Mouse (Mus musculus): ENCODE measurements around the gene Neurl1a. TPM values are rescaled to one million over a fixed set of nuclear protein-coding genes. Genes with fewer than 3 reads are reported as not detected.
A peak's percentile ranks its signal among the peaks of the same experiment; 100 is the strongest.

Neurl1a gene
- 77.8 and 91.5 TPM in 2 replicates for polyA plus RNA-seq (2012; rRNA removed)

DNA sequence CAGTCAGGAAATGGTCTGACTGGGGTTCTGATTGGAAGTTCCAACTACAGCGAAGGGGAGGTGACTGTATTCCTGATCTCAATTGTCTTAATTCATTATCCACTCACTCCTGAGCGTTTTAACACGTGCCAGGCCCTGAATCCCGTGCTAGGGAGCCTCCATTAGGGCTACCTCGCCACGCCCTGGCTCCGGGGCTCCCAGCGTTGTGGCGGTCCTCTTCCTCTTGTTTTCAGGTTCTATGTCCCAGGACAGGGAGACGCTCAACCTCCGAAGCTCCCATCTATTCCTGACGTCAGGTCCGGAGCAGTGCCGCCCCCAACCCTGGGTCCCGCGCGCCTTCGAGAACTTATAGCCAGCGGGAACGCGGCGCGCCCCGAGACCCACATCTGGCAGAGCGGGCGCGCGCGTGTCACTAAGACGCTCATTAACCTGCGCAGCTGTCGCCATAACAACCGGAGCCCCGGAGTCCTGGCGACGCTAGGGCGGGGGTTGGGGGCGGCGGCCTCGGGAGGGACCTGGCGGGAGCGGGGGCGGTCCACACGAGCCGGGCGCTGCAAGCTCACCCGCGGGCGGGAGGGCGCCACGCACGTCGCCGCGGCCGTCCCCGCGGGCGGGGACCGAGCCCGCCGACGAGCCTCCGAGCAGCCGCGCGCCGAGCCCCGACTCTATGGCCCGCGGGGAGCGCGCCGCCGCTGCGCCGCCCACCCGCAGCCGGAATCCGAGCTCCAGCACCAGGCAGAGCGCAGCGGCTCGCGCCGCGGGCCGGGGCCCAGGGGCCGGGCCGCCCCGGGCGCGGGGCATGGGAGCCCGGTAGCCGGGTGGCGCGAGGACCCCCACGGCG is at the start of gene Neurl1a:
TSS of gene Neurl1a (plus strand) at position 390 of the 841 bp plus-strand sequence.
- TF ChIP-seq POLR2A (IDR thresholded peaks at IDR 0.05; ENCODE audit: borderline replicate concordance, insufficient read depth, low read length) (no peak), CTCF (IDR thresholded peaks at IDR 0.05; ENCODE audit: borderline replicate concordance, insufficient read depth, low read depth, low read length) (no peak)
- H3K27me3 ChIP-seq (ENCODE audit: control insufficient read depth, insufficient read depth, low read length), result no peaks in the 10 kb centered on the region
- DNase-seq, result peak; percentile 77
- WGBS, result under 1% methylated on average over 96 of the region's 98 CpGs
- H3K4me3 ChIP-seq (replicated peaks; ENCODE audit: insufficient read depth, low read depth, low read length), result peak within 1 kb of the TSS; percentile 92
- H3K27ac ChIP-seq (ENCODE audit: insufficient read depth, low read length), result peak within 1 kb of the TSS; percentile 58
- peaks cover 2% of the 10 kb centered on the region; the same call in 1 of the 2 replicates for H3K4me1 ChIP-seq (ENCODE audit: control insufficient read depth, insufficient read depth, low read length)

- Histone ChIP-seq H3K27me3 (ENCODE audit: control insufficient read depth, insufficient read depth, low read length) (no peaks in the 10 kb centered on the region), H3K27ac (ENCODE audit: insufficient read depth, low read length) (no peak overlapping the region), H3K4me1 (ENCODE audit: control insufficient read depth, insufficient read depth, low read length) (no peaks in the 10 kb centered on the region), H3K4me3 (replicated peaks; ENCODE audit: insufficient read depth, low read depth, low read length) (no peak overlapping the region)
- 88% methylated on average over 11 of the region's 11 CpGs for WGBS
- DNase-seq, result no peak
- TF ChIP-seq CTCF (IDR thresholded peaks at IDR 0.05; ENCODE audit: borderline replicate concordance, insufficient read depth, low read depth, low read length), result no peak
- TF ChIP-seq POLR2A (IDR thresholded peaks at IDR 0.05; ENCODE audit: borderline replicate concordance, insufficient read depth, low read length), result no peak
Measured at GRCm38 (mm10) chr19:47128835-47129234, 49.8 kb upstream of the Neurl1a start.

- H3K4me3 ChIP-seq (replicated peaks; ENCODE audit: insufficient read depth, low read depth, low read length), result no peak overlapping the region
- TF ChIP-seq CTCF (IDR thresholded peaks at IDR 0.05; ENCODE audit: borderline replicate concordance, insufficient read depth, low read depth, low read length) (no peak), POLR2A (IDR thresholded peaks at IDR 0.05; ENCODE audit: borderline replicate concordance, insufficient read depth, low read length) (no peak)
- 94% methylated on average over 15 of the region's 15 CpGs for WGBS
- H3K4me1 ChIP-seq (ENCODE audit: control insufficient read depth, insufficient read depth, low read length), result no peaks in the 10 kb centered on the region
- H3K27ac ChIP-seq (ENCODE audit: insufficient read depth, low read length), result no peak overlapping the region
- no peaks in the 10 kb centered on the region for H3K27me3 ChIP-seq (ENCODE audit: control insufficient read depth, insufficient read depth, low read length)
- DNase-seq, result no peak
Measured at GRCm38 (mm10) chr19:47130551-47131125, 48.0 kb upstream of the Neurl1a start.

- no peak for DNase-seq
- Histone ChIP-seq H3K4me3 (replicated peaks; ENCODE audit: insufficient read depth, low read depth, low read length) (no peak overlapping the region), H3K27ac (ENCODE audit: insufficient read depth, low read length) (no peak overlapping the region), H3K27me3 (ENCODE audit: control insufficient read depth, insufficient read depth, low read length) (no peaks in the 10 kb centered on the region), H3K4me1 (ENCODE audit: control insufficient read depth, insufficient read depth, low read length) (peaks cover 7% of the 10 kb centered on the region; the same call in 1 of the 2 replicates)
- TF ChIP-seq CTCF (IDR thresholded peaks at IDR 0.05; ENCODE audit: borderline replicate concordance, insufficient read depth, low read depth, low read length) (no peak), POLR2A (IDR thresholded peaks at IDR 0.05; ENCODE audit: borderline replicate concordance, insufficient read depth, low read length) (no peak)
- 90% methylated on average over 7 of the region's 7 CpGs for WGBS
Measured at GRCm38 (mm10) chr19:47133161-47133560, 45.5 kb upstream of the Neurl1a start.

DNA sequence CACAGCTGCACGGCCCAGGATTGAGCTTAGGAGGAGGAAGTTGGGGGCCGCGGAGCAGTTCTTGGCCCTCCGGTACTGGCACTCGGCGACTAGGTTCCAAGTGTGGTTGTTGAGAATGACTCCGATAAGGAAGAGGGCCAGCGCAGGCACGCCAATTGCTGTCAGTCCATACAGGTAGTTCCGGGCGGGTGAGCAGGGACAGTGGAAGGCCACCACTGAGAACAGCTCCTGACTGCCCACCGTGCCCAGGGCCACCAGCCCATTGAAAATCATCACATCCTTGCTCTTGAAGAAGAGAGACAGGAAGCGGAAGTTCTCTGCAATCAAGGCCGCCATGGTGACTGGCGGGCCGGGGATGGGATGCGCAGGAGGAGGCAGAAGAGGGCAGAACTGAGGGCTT is 43.1 kb upstream of the Neurl1a start:
- WGBS, result 91% methylated on average over 17 of the region's 17 CpGs
- Histone ChIP-seq H3K4me3 (replicated peaks; ENCODE audit: insufficient read depth, low read depth, low read length) (no peak overlapping the region), H3K27me3 (ENCODE audit: control insufficient read depth, insufficient read depth, low read length) (no peaks in the 10 kb centered on the region), H3K4me1 (ENCODE audit: control insufficient read depth, insufficient read depth, low read length) (peaks cover 7% of the 10 kb centered on the region; the same call in 1 of the 2 replicates), H3K27ac (ENCODE audit: insufficient read depth, low read length) (no peak overlapping the region)
- TF ChIP-seq CTCF (IDR thresholded peaks at IDR 0.05; ENCODE audit: borderline replicate concordance, insufficient read depth, low read depth, low read length), result no peak
- no peak for TF ChIP-seq POLR2A (IDR thresholded peaks at IDR 0.05; ENCODE audit: borderline replicate concordance, insufficient read depth, low read length)
- no peak for DNase-seq

GRCm38 (mm10) chr19:47136170-47136569 is 42.5 kb upstream of the Neurl1a start:
- H3K4me1 ChIP-seq (ENCODE audit: control insufficient read depth, insufficient read depth, low read length), result peaks cover 7% of the 10 kb centered on the region; the same call in 1 of the 2 replicates
- no peak for TF ChIP-seq POLR2A (IDR thresholded peaks at IDR 0.05; ENCODE audit: borderline replicate concordance, insufficient read depth, low read length)
- H3K27ac ChIP-seq (ENCODE audit: insufficient read depth, low read length), result no peak overlapping the region
- 81% methylated on average over 5 of the region's 5 CpGs for WGBS
- no peak for DNase-seq
- H3K4me3 ChIP-seq (replicated peaks; ENCODE audit: insufficient read depth, low read depth, low read length), result no peak overlapping the region
- H3K27me3 ChIP-seq (ENCODE audit: control insufficient read depth, insufficient read depth, low read length), result no peaks in the 10 kb centered on the region

DNA sequence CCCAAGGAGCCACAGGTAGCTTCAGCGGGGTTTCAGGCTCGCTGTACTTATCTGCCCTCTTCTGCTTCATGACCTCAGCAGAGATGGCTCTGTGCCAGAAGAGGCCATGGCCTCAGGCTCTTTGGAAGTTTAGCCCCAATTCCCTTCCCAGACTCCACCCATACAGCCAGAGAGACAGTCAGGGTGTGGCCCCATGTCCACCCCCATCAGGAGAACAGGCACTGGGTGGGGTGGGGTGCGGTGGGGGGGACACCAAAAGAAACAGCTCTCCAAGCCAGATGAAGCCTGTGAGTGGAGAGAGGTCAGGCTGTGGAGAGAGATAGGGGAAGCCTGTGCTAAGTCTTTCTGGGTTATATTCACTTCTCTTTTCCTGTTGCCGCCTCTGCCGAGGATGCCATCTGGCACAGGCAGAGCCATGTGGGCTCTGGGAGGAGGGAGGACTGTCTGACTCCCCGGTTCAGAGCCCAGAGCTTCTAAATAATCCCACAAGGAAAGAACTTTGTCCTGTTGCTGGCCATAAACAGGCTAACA is 41.5 kb upstream of the Neurl1a start:
- Histone ChIP-seq H3K4me1 (ENCODE audit: control insufficient read depth, insufficient read depth, low read length) (peaks cover 7% of the 10 kb centered on the region; the same call in 1 of the 2 replicates), H3K27ac (ENCODE audit: insufficient read depth, low read length) (no peak overlapping the region), H3K27me3 (ENCODE audit: control insufficient read depth, insufficient read depth, low read length) (no peaks in the 10 kb centered on the region), H3K4me3 (replicated peaks; ENCODE audit: insufficient read depth, low read depth, low read length) (no peak overlapping the region)
- TF ChIP-seq CTCF (IDR thresholded peaks at IDR 0.05; ENCODE audit: borderline replicate concordance, insufficient read depth, low read depth, low read length) (no peak), POLR2A (IDR thresholded peaks at IDR 0.05; ENCODE audit: borderline replicate concordance, insufficient read depth, low read length) (no peak)
- peak in 1 of 2 experiments; percentile 33 for DNase-seq
- 28% methylated on average over 6 of the region's 6 CpGs for WGBS
